Mouse (Mus musculus) embryonic fibroblast, embryonic 13.5 days (primary cell): ENCODE measurements around the gene Themis2. TPM values are rescaled to one million over a fixed set of nuclear protein-coding genes. Genes with fewer than 3 reads are reported as not detected.

Experiments
- H3K27ac ChIP-seq: 2 replicates; pipeline ENCODE4 v1.5.1; 2012; ENCODE audit warnings: low read length, control low read depth, inconsistent platforms; ENCODE audit not compliant: insufficient read depth
- H3K4me1 ChIP-seq: 2 replicates; pipeline ENCODE4 v1.6.1; 2011; ENCODE audit warnings: low read length; ENCODE audit not compliant: control insufficient read depth, insufficient read depth
- H3K4me3 ChIP-seq: 2 replicates; pipeline ENCODE4 v1.5.1; 2011; ENCODE audit warnings: mild to moderate bottlenecking, control low read depth, low read length; ENCODE audit not compliant: insufficient read depth
- CTCF ChIP-seq: IDR thresholded peaks from 2 replicates; pipeline ENCODE4 v1.5.1; 2011; ENCODE audit warnings: mild to moderate bottlenecking, control low read depth, low read length, moderate library complexity, borderline replicate concordance; ENCODE audit not compliant: insufficient read depth
- POLR2A ChIP-seq: IDR thresholded peaks from 2 replicates; pipeline ENCODE4 v1.6.1; 2011; ENCODE audit warnings: low read depth, mild to moderate bottlenecking, control low read depth, low read length, moderate library complexity
- polyA plus RNA-seq: library from polyadenylated mRNA; stranded (reverse); fragments of >200 nt; gene quantifications from 2 replicates; pipeline ENCODE4 v1.2.4, GENCODE M21; 2011; ENCODE audit warnings: low read depth; ENCODE audit not compliant: missing spikeins, insufficient read length

Themis2 gene
- polyA plus RNA-seq, 1 experiment: 0.16 TPM

- Histone ChIP-seq H3K4me1 (peaks cover 7% of the 10 kb centered on the region; the same call in 1 of the 2 replicates), H3K27ac (no peak overlapping the region), H3K4me3 (no peak overlapping the region)
- TF ChIP-seq CTCF: no peak
These were observed 35.9 kb downstream of the Themis2 start for GRCm38 (mm10) chr4:132760296-132760695.

GRCm38 (mm10) chr4:132757633-132758351, 38.4 kb downstream of the Themis2 start:
- H3K4me3 ChIP-seq: no peak overlapping the region
- peaks cover 7% of the 10 kb centered on the region; the same call in 1 of the 2 replicates for H3K4me1 ChIP-seq
- H3K27ac ChIP-seq: no peak overlapping the region
- TF ChIP-seq CTCF: no peak
- no peak for TF ChIP-seq POLR2A

GRCm38 (mm10) chr4:132756974-132757373, 39.2 kb downstream of the Themis2 start, which contains the start of gene Smpdl3b:
Smpdl3b (minus strand) TSS chr4:132757252.
- Histone ChIP-seq H3K27ac (no peak within 1 kb of the TSS), H3K4me1 (peaks cover 7% of the 10 kb centered on the region; the same call in 1 of the 2 replicates), H3K4me3 (peak within 1 kb of the TSS; percentile 37)
- peak; percentile 64; the same call in 1 of the 2 replicates for TF ChIP-seq CTCF
- TF ChIP-seq POLR2A: peak; percentile 25; the same call in 1 of the 2 replicates

GRCm38 (mm10) chr4:132752992-132753391, 43.2 kb downstream of the Themis2 start:
- TF ChIP-seq CTCF: no peak
- no peak for TF ChIP-seq POLR2A
- Histone ChIP-seq H3K4me1 (peaks cover 6% of the 10 kb centered on the region; the same call in 1 of the 2 replicates), H3K4me3 (no peak overlapping the region), H3K27ac (no peak overlapping the region)

GRCm38 (mm10) chr4:132749258-132749982, 46.8 kb downstream of the Themis2 start:
- TF ChIP-seq CTCF (no peak), POLR2A (no peak)
- Histone ChIP-seq H3K4me3 (no peak overlapping the region), H3K27ac (no peak overlapping the region), H3K4me1 (no peaks in the 10 kb centered on the region)

GRCm38 (mm10) chr4:132748778-132749177, 47.4 kb downstream of the Themis2 start:
- H3K4me1 ChIP-seq: no peaks in the 10 kb centered on the region
- no peak overlapping the region for H3K4me3 ChIP-seq
- no peak for TF ChIP-seq CTCF
- TF ChIP-seq POLR2A: no peak
- no peak overlapping the region for H3K27ac ChIP-seq

GRCm38 (mm10) chr4:132747664-132748259, 48.4 kb downstream of the Themis2 start:
- no peak overlapping the region for H3K4me3 ChIP-seq
- no peaks in the 10 kb centered on the region for H3K4me1 ChIP-seq
- no peak overlapping the region for H3K27ac ChIP-seq
- no peak for TF ChIP-seq POLR2A
- TF ChIP-seq CTCF: no peak

- no peak overlapping the region for H3K4me3 ChIP-seq
- no peaks in the 10 kb centered on the region for H3K4me1 ChIP-seq
- H3K27ac ChIP-seq: no peak overlapping the region
- TF ChIP-seq CTCF (no peak), POLR2A (no peak)
These were observed 49.2 kb downstream of the Themis2 start for GRCm38 (mm10) chr4:132746911-132747517.
